Mouse (Mus musculus): ENCODE data around the gene Fbxo22. TPM values are rescaled to one million over a fixed set of nuclear protein-coding genes. Genes with fewer than 3 reads are reported as not detected.

Gene Fbxo22
- polyA plus RNA-seq, 1 experiment from 2014 or later: 85.9 TPM

- H3K4me3 ChIP-seq (ENCODE audit: low read depth, low read length): no peak overlapping the region
- 96% methylated on average over 2 of the region's 2 CpGs for WGBS
- no peak for ATAC-seq
- H3K27ac ChIP-seq (ENCODE audit: low read length): no peak overlapping the region
- H3K9ac ChIP-seq (ENCODE audit: low read depth, low read length): no peak overlapping the region
- no peaks in the 10 kb centered on the region for H3K4me1 ChIP-seq (ENCODE audit: control insufficient read depth, insufficient read depth, low read length)
- H3K9me3 ChIP-seq (replicated peaks; ENCODE audit: control insufficient read depth, low read length, poor library complexity, severe bottlenecking): no peaks in the 10 kb centered on the region
- H3K4me2 ChIP-seq (ENCODE audit: low read length): no peak overlapping the region
- no peaks in the 10 kb centered on the region for H3K36me3 ChIP-seq (ENCODE audit: control insufficient read depth, insufficient read depth, low read length)
- H3K27me3 ChIP-seq (ENCODE audit: control insufficient read depth, insufficient read depth, low read depth, low read length): no peaks in the 10 kb centered on the region
Measured at GRCm38 (mm10) chr9:55257105-55257504, 48.4 kb downstream of the Fbxo22 start.

- H3K9me3 ChIP-seq (replicated peaks; ENCODE audit: control insufficient read depth, low read length, poor library complexity, severe bottlenecking): no peaks in the 10 kb centered on the region
- no peak overlapping the region for H3K4me3 ChIP-seq (ENCODE audit: low read depth, low read length)
- H3K9ac ChIP-seq (ENCODE audit: low read depth, low read length): no peak overlapping the region
- H3K27ac ChIP-seq (ENCODE audit: low read length): no peak overlapping the region
- no peaks in the 10 kb centered on the region for H3K27me3 ChIP-seq (ENCODE audit: control insufficient read depth, insufficient read depth, low read depth, low read length)
- ATAC-seq: no peak
- no peak overlapping the region for H3K4me2 ChIP-seq (ENCODE audit: low read length)
- WGBS: 76% methylated on average over 6 of the region's 6 CpGs
- no peaks in the 10 kb centered on the region for H3K36me3 ChIP-seq (ENCODE audit: control insufficient read depth, insufficient read depth, low read length)
- H3K4me1 ChIP-seq (ENCODE audit: control insufficient read depth, insufficient read depth, low read length): no peaks in the 10 kb centered on the region
Measured at GRCm38 (mm10) chr9:55259741-55260140, 51.0 kb downstream of the Fbxo22 start.

- H3K4me1 ChIP-seq (ENCODE audit: control insufficient read depth, insufficient read depth, low read length): no peaks in the 10 kb centered on the region
- no peak overlapping the region for H3K4me3 ChIP-seq (ENCODE audit: low read depth, low read length)
- ATAC-seq: no peak
- no peak overlapping the region for H3K4me2 ChIP-seq (ENCODE audit: low read length)
- no peaks in the 10 kb centered on the region for H3K9me3 ChIP-seq (replicated peaks; ENCODE audit: control insufficient read depth, low read length, poor library complexity, severe bottlenecking)
- H3K27me3 ChIP-seq (ENCODE audit: control insufficient read depth, insufficient read depth, low read depth, low read length): no peaks in the 10 kb centered on the region
- no peaks in the 10 kb centered on the region for H3K36me3 ChIP-seq (ENCODE audit: control insufficient read depth, insufficient read depth, low read length)
- 86% methylated on average over 8 of the region's 8 CpGs for WGBS
- no peak overlapping the region for H3K27ac ChIP-seq (ENCODE audit: low read length)
- no peak overlapping the region for H3K9ac ChIP-seq (ENCODE audit: low read depth, low read length)
Measured at GRCm38 (mm10) chr9:55264356-55265302, 55.9 kb downstream of the Fbxo22 start.

GRCm38 (mm10) chr9:55271960-55272560 is 63.3 kb downstream of the Fbxo22 start:
- WGBS: 59% methylated on average over 5 of the region's 5 CpGs
- no peaks in the 10 kb centered on the region for H3K9me3 ChIP-seq (replicated peaks; ENCODE audit: control insufficient read depth, low read length, poor library complexity, severe bottlenecking)
- no peak for ATAC-seq

GRCm38 (mm10) chr9:55273906-55274305 is 65.2 kb downstream of the Fbxo22 start:
- no peak overlapping the region for H3K4me2 ChIP-seq (ENCODE audit: low read length)
- H3K9me3 ChIP-seq (replicated peaks; ENCODE audit: control insufficient read depth, low read length, poor library complexity, severe bottlenecking): no peaks in the 10 kb centered on the region
- no peaks in the 10 kb centered on the region for H3K36me3 ChIP-seq (ENCODE audit: control insufficient read depth, insufficient read depth, low read length)
- no peak for ATAC-seq
- no peaks in the 10 kb centered on the region for H3K4me1 ChIP-seq (ENCODE audit: control insufficient read depth, insufficient read depth, low read length)
- no peak overlapping the region for H3K27ac ChIP-seq (ENCODE audit: low read length)
- H3K4me3 ChIP-seq (ENCODE audit: low read depth, low read length): no peak overlapping the region
- no peak overlapping the region for H3K9ac ChIP-seq (ENCODE audit: low read depth, low read length)
- no peaks in the 10 kb centered on the region for H3K27me3 ChIP-seq (ENCODE audit: control insufficient read depth, insufficient read depth, low read depth, low read length)
- 45% methylated on average over 4 of the region's 4 CpGs for WGBS

More at GRCm38 (mm10) chr9:55271960-55272560, 63.3 kb downstream of the Fbxo22 start:
- no peaks in the 10 kb centered on the region for H3K4me1 ChIP-seq (ENCODE audit: control insufficient read depth, insufficient read depth, low read length)
- no peaks in the 10 kb centered on the region for H3K36me3 ChIP-seq (ENCODE audit: control insufficient read depth, insufficient read depth, low read length)
- H3K4me3 ChIP-seq (ENCODE audit: low read depth, low read length): no peak overlapping the region
- H3K4me2 ChIP-seq (ENCODE audit: low read length): no peak overlapping the region
- H3K9ac ChIP-seq (ENCODE audit: low read depth, low read length): no peak overlapping the region
- H3K27me3 ChIP-seq (ENCODE audit: control insufficient read depth, insufficient read depth, low read depth, low read length): no peaks in the 10 kb centered on the region
- H3K27ac ChIP-seq (ENCODE audit: low read length): no peak overlapping the region

Other genes starting within 250 kb of the Fbxo22 start
- 1.9 and 2.7 TPM in 2 replicates for gene Chrna5, start 228.0 kb upstream of the Fbxo22 start, polyA plus RNA-seq (2015; fragmentation: Nextera tagmentation; extraction: Ambion mirVana)
- 18.3 and 20.9 TPM in 2 replicates for gene Chrna3, start 182.4 kb upstream of the Fbxo22 start, polyA plus RNA-seq (2015; fragmentation: Nextera tagmentation; extraction: Ambion mirVana)
- gene Chrnb4, start 160.1 kb upstream of the Fbxo22 start, polyA plus RNA-seq (2015; fragmentation: Nextera tagmentation; extraction: Ambion mirVana): 2.4 and 2.6 TPM in 2 replicates
- 38.1 and 38.7 TPM in 2 replicates for gene Ube2q2, start 60.1 kb upstream of the Fbxo22 start, polyA plus RNA-seq (2015; fragmentation: Nextera tagmentation; extraction: Ambion mirVana)
- gene Nrg4, start 117.9 kb downstream of the Fbxo22 start, polyA plus RNA-seq (2015; fragmentation: Nextera tagmentation; extraction: Ambion mirVana): 1.3 and 1.4 TPM in 2 replicates
- gene Tmem266, start 118.0 kb downstream of the Fbxo22 start, polyA plus RNA-seq (2015; fragmentation: Nextera tagmentation; extraction: Ambion mirVana): 6.8 and 7.0 TPM in 2 replicates